Mouse (Mus musculus) small intestine, adult 2 months (tissue): Measurements from ENCODE around the gene Tnrc6a.

ENCODE experiments used
- CTCF ChIP-seq: fragments of 200-500 bp; IDR thresholded peaks from 2 replicates; pipeline ENCODE4 v1.5.1; 2012; ENCODE audit warnings: low read depth, mild to moderate bottlenecking, control low read depth, inconsistent platforms, low read length, moderate library complexity, mixed read lengths; ENCODE audit not compliant: insufficient replicate concordance, insufficient read length; ENCODE audit errors: extremely low read depth
- POLR2A ChIP-seq: fragments of 200-500 bp; IDR thresholded peaks from 2 replicates; pipeline ENCODE4 v1.6.1; 2012; ENCODE audit warnings: low read depth, mild to moderate bottlenecking, control low read depth, inconsistent platforms, low read length, moderate library complexity

- TF ChIP-seq POLR2A (no peak), CTCF (no peak)
Measured at GRCm38 (mm10) chr7:123244833-123245232, 121.1 kb downstream of the Tnrc6a start.
